Mouse (Mus musculus) brain, embryonic 14.5 days (tissue): Measurements from ENCODE around the gene Astl. TPM values are rescaled to one million over a fixed set of nuclear protein-coding genes. Genes with fewer than 3 reads are reported as not detected.

ENCODE experiments used
- DNase-seq: peaks from one replicate; pipeline ENCODE4 v3.0.0-alpha.2; 2011; ENCODE audit warnings: low read depth
- CTCF ChIP-seq: fragments of 200-500 bp; IDR thresholded peaks from 2 replicates; pipeline ENCODE4 v1.5.1; 2012; ENCODE audit warnings: inconsistent platforms, mild to moderate bottlenecking, moderate library complexity, borderline replicate concordance; ENCODE audit not compliant: insufficient read depth, insufficient read length; ENCODE audit errors: extremely low read depth
- POLR2A ChIP-seq: fragments of 200-500 bp; IDR thresholded peaks from 2 replicates; pipeline ENCODE4 v1.6.1; 2012; ENCODE audit warnings: mild to moderate bottlenecking, inconsistent platforms, borderline replicate concordance; ENCODE audit not compliant: poor library complexity, insufficient read depth, insufficient read length, severe bottlenecking; ENCODE audit errors: extremely low read depth
- polyA plus RNA-seq: library from polyadenylated mRNA; depleted of rRNA; stranded (reverse); fragments of >200 nt; gene quantifications from 2 replicates; pipeline ENCODE4 v1.2.3, GENCODE M21; 2012

The Astl gene
- polyA plus RNA-seq, 1 experiment, result not detected

- TF ChIP-seq CTCF (no peak), POLR2A (no peak)
- no peak for DNase-seq
Observed at GRCm38 (mm10) chr2:127370561-127371483, 32.4 kb downstream of the Astl start.

- no peak for DNase-seq
- TF ChIP-seq CTCF (no peak), POLR2A (no peak)
Observed at GRCm38 (mm10) chr2:127371484-127371861, 33.0 kb downstream of the Astl start.

- DNase-seq, result no peak
- TF ChIP-seq POLR2A, result no peak
- TF ChIP-seq CTCF, result no peak
Observed at GRCm38 (mm10) chr2:127372082-127372481, 33.6 kb downstream of the Astl start.

- DNase-seq, result no peak
- no peak for TF ChIP-seq POLR2A
Observed at GRCm38 (mm10) chr2:127374131-127374530, 35.7 kb downstream of the Astl start.

- no peak for TF ChIP-seq CTCF
- no peak for TF ChIP-seq POLR2A
- no peak for DNase-seq
Observed at GRCm38 (mm10) chr2:127375087-127375486, 36.6 kb downstream of the Astl start.

- TF ChIP-seq CTCF (peak; percentile 56; the same call in 1 of the 2 replicates), POLR2A (no peak)
Observed at GRCm38 (mm10) chr2:127375759-127376341, 37.4 kb downstream of the Astl start.

GRCm38 (mm10) chr2:127376423-127377051 lies 38.1 kb downstream of the Astl start:
- no peak for TF ChIP-seq CTCF
- no peak for TF ChIP-seq POLR2A
- DNase-seq, result no peak

More at GRCm38 (mm10) chr2:127375759-127376341, 37.4 kb downstream of the Astl start:
- peak; percentile 9 for DNase-seq

GRCm38 (mm10) chr2:127377942-127378610 lies 39.6 kb downstream of the Astl start:
- peak; percentile 66 for DNase-seq
- TF ChIP-seq CTCF (no peak), POLR2A (no peak)

- no peak for DNase-seq
- TF ChIP-seq CTCF, result no peak
- no peak for TF ChIP-seq POLR2A
Observed at GRCm38 (mm10) chr2:127378611-127378990, 40.2 kb downstream of the Astl start.

GRCm38 (mm10) chr2:127379250-127379649 lies 40.8 kb downstream of the Astl start:
- TF ChIP-seq POLR2A (no peak), CTCF (no peak)
- DNase-seq, result no peak

GRCm38 (mm10) chr2:127383881-127384280 lies 45.4 kb downstream of the Astl start:
- TF ChIP-seq CTCF (no peak), POLR2A (no peak)
- DNase-seq, result no peak

- TF ChIP-seq CTCF (no peak), POLR2A (no peak)
- no peak for DNase-seq
Observed at GRCm38 (mm10) chr2:127387521-127387920, 49.1 kb downstream of the Astl start.

- no peak for DNase-seq
- TF ChIP-seq CTCF (no peak), POLR2A (no peak)
Observed at GRCm38 (mm10) chr2:127390352-127390751, 51.9 kb downstream of the Astl start.
